Mouse (Mus musculus): Measurements from ENCODE around the gene Hoxa9. TPM values are rescaled to one million over a fixed set of nuclear protein-coding genes. Genes with fewer than 3 reads are reported as not detected.
A peak's percentile ranks its signal among the peaks of the same experiment; 100 is the strongest.

Hoxa9 gene
- not detected in 2 replicates for polyA plus RNA-seq (2016; fragmentation: Nextera tagmentation; extraction: Ambion mirVana)

- no peaks in the 10 kb centered on the region for H3K9me3 ChIP-seq
- no peak for DNase-seq (ENCODE audit: low spot score)
- H3K4me1 ChIP-seq = peaks cover 13% of the 10 kb centered on the region; the same call in 1 of the 2 replicates
- under 1% methylated on average over 35 of the region's 36 CpGs for WGBS
- H3K27me3 ChIP-seq (replicated peaks; ENCODE audit: low read depth, poor library complexity, severe bottlenecking) = peaks cover 100% of the 10 kb centered on the region
- no peak within 1 kb of the TSS for H3K4me3 ChIP-seq
- H3K36me3 ChIP-seq (replicated peaks) = no peaks in the 10 kb centered on the region
- H3K27ac ChIP-seq (replicated peaks) = no peak within 1 kb of the TSS
These were observed at the start of gene Hoxa9 for GRCm38 (mm10) chr6:52230516-52231165. Hoxa9 (minus strand) TSS chr6:52231089.

- Histone ChIP-seq H3K27ac (replicated peaks) (no peak overlapping the region), H3K27me3 (replicated peaks; ENCODE audit: low read depth, poor library complexity, severe bottlenecking) (peaks cover 93% of the 10 kb centered on the region), H3K4me1 (no peaks in the 10 kb centered on the region), H3K36me3 (replicated peaks) (no peaks in the 10 kb centered on the region), H3K4me3 (no peak overlapping the region), H3K9me3 (no peaks in the 10 kb centered on the region)
- DNase-seq (ENCODE audit: low spot score) = no peak
- WGBS = 8% methylated on average over 5 of the region's 5 CpGs
These were observed 46.0 kb upstream of the Hoxa9 start for GRCm38 (mm10) chr6:52276920-52277319.

DNA sequence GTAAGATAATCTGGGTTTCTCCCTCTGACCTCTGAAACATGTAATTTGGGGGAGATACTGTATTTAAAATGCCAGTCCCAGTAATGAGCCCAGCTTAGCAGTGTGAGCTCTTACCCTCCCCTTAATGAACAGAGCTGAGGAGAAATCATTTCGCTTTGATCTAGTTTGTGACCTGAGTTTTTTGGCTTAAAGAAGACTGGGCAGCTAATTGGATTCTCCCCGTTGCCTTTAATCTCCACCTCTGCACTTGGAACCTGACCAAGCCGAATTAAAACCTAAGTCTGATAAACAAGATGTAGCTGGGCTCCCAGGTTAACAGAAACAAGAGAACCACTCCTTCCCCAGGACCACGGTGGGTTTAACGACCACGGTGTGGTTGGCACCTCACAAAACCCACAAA lies 45.5 kb upstream of the Hoxa9 start:
- H3K9me3 ChIP-seq = no peaks in the 10 kb centered on the region
- no peaks in the 10 kb centered on the region for H3K4me1 ChIP-seq
- no peak for DNase-seq (ENCODE audit: low spot score)
- no peak overlapping the region for H3K27ac ChIP-seq (replicated peaks)
- H3K36me3 ChIP-seq (replicated peaks) = no peaks in the 10 kb centered on the region
- no peak overlapping the region for H3K4me3 ChIP-seq
- H3K27me3 ChIP-seq (replicated peaks; ENCODE audit: low read depth, poor library complexity, severe bottlenecking) = peaks cover 93% of the 10 kb centered on the region
- 2% methylated on average over 6 of the region's 6 CpGs for WGBS

DNA sequence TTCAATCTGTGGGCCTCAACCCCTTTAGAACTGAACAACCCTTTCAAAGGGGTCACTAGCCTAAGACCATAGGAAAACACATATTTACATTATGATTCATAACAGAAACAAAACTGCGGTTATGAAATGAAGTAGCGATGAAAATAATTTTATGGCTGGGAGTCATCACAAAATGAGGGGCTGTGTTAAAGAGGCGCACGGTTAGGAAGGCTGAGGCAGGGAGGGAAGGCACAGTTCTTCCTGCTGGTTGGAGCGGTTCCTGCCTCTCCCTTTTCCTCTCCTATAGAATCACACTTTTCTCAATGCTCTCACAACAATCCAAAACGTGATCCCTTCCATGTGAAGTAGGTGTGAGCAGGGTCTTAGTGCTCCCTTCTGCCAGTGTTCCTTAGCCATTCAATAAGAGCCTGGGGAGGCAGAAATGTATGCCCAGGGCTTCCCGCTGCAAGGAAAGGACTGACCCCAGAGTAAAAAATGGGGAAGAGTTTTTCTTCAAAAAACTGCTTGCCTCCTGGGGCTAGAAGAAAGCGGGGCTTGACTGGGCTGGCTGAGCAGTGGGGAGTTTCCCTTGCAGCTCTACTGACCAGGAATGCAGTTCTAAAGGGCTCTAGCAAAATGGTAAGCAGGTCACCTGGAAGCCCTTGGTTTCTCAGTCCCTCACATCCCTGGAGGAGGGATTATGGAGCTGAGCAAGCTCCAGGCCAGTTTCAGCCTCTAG lies 44.8 kb upstream of the Hoxa9 start:
- H3K4me1 ChIP-seq = no peaks in the 10 kb centered on the region
- WGBS = 7% methylated on average over 8 of the region's 8 CpGs
- H3K4me3 ChIP-seq = no peak overlapping the region
- H3K36me3 ChIP-seq (replicated peaks) = no peaks in the 10 kb centered on the region
- peak; percentile 23 for DNase-seq (ENCODE audit: low spot score)
- no peak overlapping the region for H3K27ac ChIP-seq (replicated peaks)
- no peaks in the 10 kb centered on the region for H3K9me3 ChIP-seq
- peaks cover 93% of the 10 kb centered on the region for H3K27me3 ChIP-seq (replicated peaks; ENCODE audit: low read depth, poor library complexity, severe bottlenecking)

GRCm38 (mm10) chr6:52274576-52274975 lies 43.7 kb upstream of the Hoxa9 start:
- H3K27ac ChIP-seq (replicated peaks) = no peak overlapping the region
- no peaks in the 10 kb centered on the region for H3K36me3 ChIP-seq (replicated peaks)
- H3K4me1 ChIP-seq = no peaks in the 10 kb centered on the region
- H3K9me3 ChIP-seq = no peaks in the 10 kb centered on the region
- H3K4me3 ChIP-seq = no peak overlapping the region
- whole genome bisulfite sequencing = 1% methylated on average over 11 of the region's 11 CpGs
- H3K27me3 ChIP-seq (replicated peaks; ENCODE audit: low read depth, poor library complexity, severe bottlenecking) = peaks cover 96% of the 10 kb centered on the region
- DNase-seq (ENCODE audit: low spot score) = no peak

GRCm38 (mm10) chr6:52273656-52274280 lies 42.9 kb upstream of the Hoxa9 start:
- H3K4me1 ChIP-seq = no peaks in the 10 kb centered on the region
- peaks cover 99% of the 10 kb centered on the region for H3K27me3 ChIP-seq (replicated peaks; ENCODE audit: low read depth, poor library complexity, severe bottlenecking)
- no peaks in the 10 kb centered on the region for H3K36me3 ChIP-seq (replicated peaks)
- under 1% methylated on average over 22 of the region's 22 CpGs for WGBS
- peak; percentile 56 for DNase-seq (ENCODE audit: low spot score)
- H3K27ac ChIP-seq (replicated peaks) = no peak overlapping the region
- no peak overlapping the region for H3K4me3 ChIP-seq
- H3K9me3 ChIP-seq = no peaks in the 10 kb centered on the region

GRCm38 (mm10) chr6:52272766-52273655 lies 42.1 kb upstream of the Hoxa9 start:
- DNase-seq (ENCODE audit: low spot score) = peak; percentile 28
- Histone ChIP-seq H3K9me3 (no peaks in the 10 kb centered on the region), H3K4me1 (no peaks in the 10 kb centered on the region), H3K36me3 (replicated peaks) (no peaks in the 10 kb centered on the region), H3K27ac (replicated peaks) (no peak overlapping the region), H3K27me3 (replicated peaks; ENCODE audit: low read depth, poor library complexity, severe bottlenecking) (peaks cover 100% of the 10 kb centered on the region), H3K4me3 (no peak overlapping the region)
- 3% methylated on average over 22 of the region's 22 CpGs for WGBS

DNA sequence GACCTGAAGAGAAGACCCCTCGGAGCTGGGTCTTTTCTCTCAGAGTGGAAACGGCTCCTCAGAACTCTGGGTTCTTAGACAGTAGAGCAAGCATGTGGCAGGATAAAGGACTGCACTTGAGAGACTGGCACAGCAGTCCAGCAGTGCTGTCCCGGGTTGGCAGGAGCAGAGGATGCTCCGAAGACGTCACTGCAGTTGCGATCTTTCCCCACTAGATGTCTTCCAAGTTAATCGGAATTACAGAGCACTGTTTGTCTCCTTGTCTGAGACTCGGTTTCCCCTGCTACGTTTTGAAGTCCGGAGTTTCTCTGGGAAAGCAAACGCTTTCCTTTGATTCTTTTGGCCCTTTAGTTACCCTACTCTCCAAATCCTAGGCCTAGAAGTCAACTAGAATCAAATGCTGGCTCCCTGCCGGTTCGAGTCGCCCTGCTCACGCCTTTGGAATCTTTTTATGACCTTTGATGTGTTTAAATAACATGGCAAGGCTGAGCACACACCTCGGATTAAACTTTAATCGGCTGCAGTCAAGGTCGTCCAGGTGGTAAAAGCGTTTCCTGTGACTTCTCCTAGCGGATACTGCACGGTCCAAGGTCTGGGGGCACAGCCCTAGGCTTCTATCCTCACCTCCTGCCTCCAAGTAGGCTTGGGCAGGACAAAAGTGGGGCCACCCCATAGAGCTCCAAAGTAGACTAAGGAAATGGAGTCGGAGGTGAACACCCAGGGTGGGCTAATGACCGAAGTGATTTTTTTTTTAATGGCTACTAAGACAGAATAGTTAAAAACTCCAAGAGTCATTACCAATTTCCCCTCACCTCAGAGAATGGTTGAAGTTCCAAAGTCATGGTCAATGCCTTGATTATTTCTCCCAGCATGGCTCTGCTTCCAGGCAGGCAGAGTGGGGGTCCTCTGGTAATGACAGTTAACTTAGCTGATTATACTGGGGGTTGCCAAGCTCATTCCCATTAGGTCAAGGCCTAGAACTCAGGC lies 39.9 kb upstream of the Hoxa9 start:
- Histone ChIP-seq H3K4me1 (no peaks in the 10 kb centered on the region), H3K36me3 (replicated peaks) (no peaks in the 10 kb centered on the region), H3K4me3 (no peak overlapping the region), H3K27me3 (replicated peaks; ENCODE audit: low read depth, poor library complexity, severe bottlenecking) (peaks cover 100% of the 10 kb centered on the region), H3K9me3 (no peaks in the 10 kb centered on the region), H3K27ac (replicated peaks) (no peak overlapping the region)
- 5% methylated on average over 23 of the region's 23 CpGs for WGBS
- DNase-seq (ENCODE audit: low spot score) = peak; percentile 67

- Histone ChIP-seq H3K27me3 (replicated peaks; ENCODE audit: low read depth, poor library complexity, severe bottlenecking) (peaks cover 100% of the 10 kb centered on the region), H3K4me1 (no peaks in the 10 kb centered on the region), H3K4me3 (no peak overlapping the region), H3K9me3 (no peaks in the 10 kb centered on the region), H3K36me3 (replicated peaks) (no peaks in the 10 kb centered on the region), H3K27ac (replicated peaks) (no peak overlapping the region)
- no peak for DNase-seq (ENCODE audit: low spot score)
- 4% methylated on average over 3 of the region's 3 CpGs for WGBS
These were observed 37.9 kb upstream of the Hoxa9 start for GRCm38 (mm10) chr6:52268756-52269155.

DNA sequence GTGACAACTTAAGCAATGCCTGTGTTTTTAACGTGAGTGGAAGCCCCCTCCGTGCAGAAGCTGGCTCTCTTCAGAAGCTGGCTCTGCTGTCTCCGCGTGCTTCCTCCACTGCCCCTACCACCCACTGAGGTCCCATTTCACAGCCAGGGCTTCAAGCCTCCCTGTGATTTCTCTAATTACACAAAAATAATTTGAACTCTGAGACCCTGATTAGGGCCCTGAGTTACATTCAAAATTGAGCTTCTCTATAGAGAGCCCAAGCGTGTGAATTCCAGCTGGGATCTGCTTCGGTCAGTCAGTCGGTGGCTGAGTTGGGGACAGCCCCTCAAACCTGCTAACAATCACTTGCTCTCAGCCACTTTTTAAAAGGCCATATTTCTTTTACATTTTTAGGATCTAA lies 37.5 kb upstream of the Hoxa9 start:
- Histone ChIP-seq H3K27ac (replicated peaks) (no peak overlapping the region), H3K4me3 (no peak overlapping the region), H3K27me3 (replicated peaks; ENCODE audit: low read depth, poor library complexity, severe bottlenecking) (peaks cover 100% of the 10 kb centered on the region), H3K4me1 (no peaks in the 10 kb centered on the region), H3K9me3 (no peaks in the 10 kb centered on the region), H3K36me3 (replicated peaks) (no peaks in the 10 kb centered on the region)
- peak; percentile 25 for DNase-seq (ENCODE audit: low spot score)
- WGBS = 2% methylated on average over 7 of the region's 7 CpGs

DNA sequence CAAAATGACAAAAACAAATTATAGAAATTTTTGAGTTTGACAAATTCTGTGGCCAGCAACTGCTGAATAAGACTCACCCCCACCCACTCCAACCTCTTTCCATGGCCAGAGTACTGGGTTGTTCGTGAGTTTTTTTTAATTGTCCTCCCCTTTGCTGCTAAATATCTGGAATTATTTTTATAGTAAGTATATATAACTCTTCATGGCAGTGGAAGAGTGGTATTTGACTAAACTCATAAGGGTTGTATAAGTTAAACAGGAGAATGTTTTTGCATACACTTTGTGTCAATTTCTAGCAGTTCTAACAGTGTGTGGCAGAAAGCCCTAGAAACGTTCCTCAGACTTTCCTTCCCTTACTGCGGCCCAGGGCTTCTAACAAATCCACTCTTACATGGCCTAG lies 36.8 kb upstream of the Hoxa9 start:
- no peaks in the 10 kb centered on the region for H3K36me3 ChIP-seq (replicated peaks)
- no peaks in the 10 kb centered on the region for H3K9me3 ChIP-seq
- peak; percentile 6 for DNase-seq (ENCODE audit: low spot score)
- no peak overlapping the region for H3K4me3 ChIP-seq
- WGBS = 3% methylated on average over 3 of the region's 3 CpGs
- no peaks in the 10 kb centered on the region for H3K4me1 ChIP-seq
- peaks cover 100% of the 10 kb centered on the region for H3K27me3 ChIP-seq (replicated peaks; ENCODE audit: low read depth, poor library complexity, severe bottlenecking)
- no peak overlapping the region for H3K27ac ChIP-seq (replicated peaks)
